Comparison of ENCODE assay signal across 12 mouse cellular contexts in genomic region chr9:65745456-65745855, GRCm38 (mm10).
DNase-seq lines count a peak whose midpoint lies in the region; ATAC-seq and TF ChIP-seq lines count a peak whose summit lies in the region.
"Had no signal": no experiment of that assay in that cellular context is flagged by ENCODE, and none has a peak within 500 bp of the region (broad histone marks: within the 10 kb centered on the region; RNA-seq: fewer than 3 reads in every experiment).

No protein-coding gene starts in this region.

- no peaks in the 10 kb centered on the region for H3K27me3 ChIP-seq in kidney, embryonic 15.5 days
- no peaks in the 10 kb centered on the region for H3K27me3 ChIP-seq in embryonic facial prominence, embryonic 13.5 days
- H3K27me3 ChIP-seq in forebrain, postnatal 0 days (ENCODE audit: insufficient read depth, low read length): no peaks in the 10 kb centered on the region
- H3K27me3 ChIP-seq in midbrain, embryonic 15.5 days (replicated peaks): no peaks in the 10 kb centered on the region
- H3K27me3 ChIP-seq: limb, embryonic 15.5 days had no signal

- H3K9me3 ChIP-seq in kidney, embryonic 15.5 days (replicated peaks): no peaks in the 10 kb centered on the region
- H3K9me3 ChIP-seq in embryonic facial prominence, embryonic 13.5 days: no peaks in the 10 kb centered on the region
- no peaks in the 10 kb centered on the region for H3K9me3 ChIP-seq in forebrain, postnatal 0 days (ENCODE audit: low read length)
- H3K9me3 ChIP-seq in midbrain, embryonic 15.5 days: no peaks in the 10 kb centered on the region
- H3K9me3 ChIP-seq: limb, embryonic 15.5 days had no signal

- H3K27ac ChIP-seq in kidney, embryonic 15.5 days: peak overlapping the region; percentile 59
- 0 out of 2 replicates have a peak overlapping the region, but pooled peaks have one; percentile 19 for H3K27ac ChIP-seq in embryonic facial prominence, embryonic 13.5 days
- peak overlapping the region; percentile 86 for H3K27ac ChIP-seq in forebrain, postnatal 0 days (ENCODE audit: low read depth, low read length)
- H3K27ac ChIP-seq in midbrain, embryonic 15.5 days: peak overlapping the region; percentile 82

- 0 out of 2 replicates have a peak, but pooled peaks cover 3% of the 10 kb centered on the region for H3K36me3 ChIP-seq in kidney, embryonic 15.5 days
- H3K36me3 ChIP-seq in embryonic facial prominence, embryonic 13.5 days: no peaks in the 10 kb centered on the region
- H3K36me3 ChIP-seq in forebrain, postnatal 0 days (ENCODE audit: insufficient read depth): no peaks in the 10 kb centered on the region
- no peaks in the 10 kb centered on the region for H3K36me3 ChIP-seq in midbrain, embryonic 15.5 days (replicated peaks)
- H3K36me3 ChIP-seq: limb, embryonic 15.5 days had no signal

- no peak overlapping the region for H3K9ac ChIP-seq in kidney, embryonic 15.5 days
- H3K9ac ChIP-seq in embryonic facial prominence, embryonic 13.5 days: no peak overlapping the region
- H3K9ac ChIP-seq in forebrain, postnatal 0 days: no peak overlapping the region
- no peak overlapping the region for H3K9ac ChIP-seq in midbrain, embryonic 15.5 days
- H3K9ac ChIP-seq: limb, embryonic 15.5 days had no signal

- peaks cover 28% of the 10 kb centered on the region for H3K4me1 ChIP-seq in kidney, embryonic 15.5 days
- H3K4me1 ChIP-seq in embryonic facial prominence, embryonic 13.5 days: peaks cover 23% of the 10 kb centered on the region
- H3K4me1 ChIP-seq in forebrain, postnatal 0 days (ENCODE audit: insufficient read depth): peaks cover 22% of the 10 kb centered on the region
- peaks cover 42% of the 10 kb centered on the region for H3K4me1 ChIP-seq in midbrain, embryonic 15.5 days

- no peak for DNase-seq in kidney, postnatal 14 days
- DNase-seq in forebrain, postnatal 0 days: no peak
- no peak for DNase-seq in left cerebral cortex, adult 11 months (ENCODE audit: low spot score)
- DNase-seq in right cerebral cortex, postnatal 25 days: no peak
- DNase-seq: lung, postnatal 10 days; thymus, postnatal 25 days had no signal

- H3K4me2 ChIP-seq in kidney, embryonic 15.5 days: no peak overlapping the region
- H3K4me2 ChIP-seq in embryonic facial prominence, embryonic 13.5 days: no peak overlapping the region
- no peak overlapping the region for H3K4me2 ChIP-seq in forebrain, postnatal 0 days (ENCODE audit: low read depth)
- no peak overlapping the region for H3K4me2 ChIP-seq in midbrain, embryonic 15.5 days
- H3K4me2 ChIP-seq: limb, embryonic 15.5 days had no signal

- H3K4me3 ChIP-seq in kidney, embryonic 15.5 days (replicated peaks): no peak overlapping the region
- no peak overlapping the region for H3K4me3 ChIP-seq in embryonic facial prominence, embryonic 13.5 days
- no peak overlapping the region for H3K4me3 ChIP-seq in forebrain, postnatal 0 days (ENCODE audit: low read depth, low read length)
- H3K4me3 ChIP-seq in midbrain, embryonic 15.5 days: no peak overlapping the region
- H3K4me3 ChIP-seq: limb, embryonic 15.5 days had no signal

- WGBS in kidney, embryonic 15.5 days: 39% methylated on average over 5 of the region's 5 CpGs
- 49% methylated on average over 5 of the region's 5 CpGs for WGBS in embryonic facial prominence, embryonic 13.5 days
- 53% methylated on average over 5 of the region's 5 CpGs for WGBS in forebrain, postnatal 0 days
- WGBS in midbrain, embryonic 15.5 days: 47% methylated on average over 5 of the region's 5 CpGs

- no peak for TF ChIP-seq CTCF in forebrain, postnatal 0 days (IDR thresholded peaks at IDR 0.05; ENCODE audit: low read depth)

- ATAC-seq in kidney, embryonic 15.5 days (replicated peaks; ENCODE audit: low FRiP score): no peak
- no peak for ATAC-seq in embryonic facial prominence, embryonic 13.5 days (ENCODE audit: insufficient number of reproducible peaks, insufficient read depth, low FRiP score, low TSS enrichment, low read depth)
- ATAC-seq in forebrain, postnatal 0 days: no peak
- ATAC-seq in midbrain, embryonic 15.5 days (replicated peaks): no peak
- no peak for ATAC-seq in erythroid progenitor cell, adult 5-6 weeks (replicated peaks; ENCODE audit: low FRiP score, poor library complexity, severe bottlenecking)
- ATAC-seq: inflammation-experienced regulatory T-cells, adult 6 months had no signal

Comparison
In these comparisons a context has a peak if more than half of its experiments do, and no peak if none do; other contexts are left out.
1. H3K27ac ChIP-seq: peak in every context shown above with its lines; median percentile 86 in forebrain, postnatal 0 days; 82 in midbrain, embryonic 15.5 days; 59 in kidney, embryonic 15.5 days; 19 in embryonic facial prominence, embryonic 13.5 days.